Mouse (Mus musculus) mature B cell (primary cell): ENCODE data around the gene Sgo2a.
"Not testable (repeated sequence)": the region's sequence is repeated elsewhere in the genome, so short reads cannot be mapped to it uniquely, and the experiment has no call there.

Experiments used
- in situ Hi-C: fragments of 300-500 bp; cut with MboI; formaldehyde crosslinking; loops from 2 replicates; pipeline ENCODE4 v1.14.3; 2019

The Sgo2a gene

DNA sequence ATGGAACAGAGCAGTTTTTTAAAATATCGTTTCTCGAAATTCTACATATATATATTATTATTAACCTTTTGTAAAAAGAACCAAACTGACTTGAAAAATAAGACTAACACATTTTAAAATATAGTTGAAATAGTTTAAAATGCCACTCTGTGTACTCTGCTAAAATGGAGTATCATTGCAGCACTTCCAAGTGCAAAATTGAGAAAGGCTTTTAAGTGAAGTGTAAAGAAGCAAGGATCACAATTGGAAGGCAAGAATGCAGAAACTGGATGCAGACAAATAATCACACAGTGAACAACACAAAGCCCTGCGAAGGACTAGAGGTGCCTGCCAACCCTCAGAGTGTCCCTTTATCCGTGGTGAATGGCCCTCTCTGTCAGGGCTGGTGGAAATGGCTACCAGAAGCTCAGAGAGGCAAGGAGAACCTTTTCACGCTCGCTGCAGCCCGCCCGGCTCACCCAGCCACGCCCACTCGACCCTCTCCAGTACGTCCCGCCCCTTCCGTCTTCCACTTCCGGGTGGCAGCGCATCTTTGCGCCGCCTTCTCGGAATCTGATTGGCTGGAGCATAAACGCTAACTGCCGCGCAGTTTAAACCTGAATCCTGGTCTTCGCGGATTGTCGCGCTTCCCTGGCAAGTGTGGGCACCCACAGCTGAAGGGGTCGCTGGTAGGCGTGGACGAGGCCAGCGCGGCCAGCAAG is at the start of gene Sgo2a:
TSS of gene Sgo2a (plus strand) at position 540 of the 701 bp plus-strand sequence.
- in situ Hi-C loops = no loop called here

DNA sequence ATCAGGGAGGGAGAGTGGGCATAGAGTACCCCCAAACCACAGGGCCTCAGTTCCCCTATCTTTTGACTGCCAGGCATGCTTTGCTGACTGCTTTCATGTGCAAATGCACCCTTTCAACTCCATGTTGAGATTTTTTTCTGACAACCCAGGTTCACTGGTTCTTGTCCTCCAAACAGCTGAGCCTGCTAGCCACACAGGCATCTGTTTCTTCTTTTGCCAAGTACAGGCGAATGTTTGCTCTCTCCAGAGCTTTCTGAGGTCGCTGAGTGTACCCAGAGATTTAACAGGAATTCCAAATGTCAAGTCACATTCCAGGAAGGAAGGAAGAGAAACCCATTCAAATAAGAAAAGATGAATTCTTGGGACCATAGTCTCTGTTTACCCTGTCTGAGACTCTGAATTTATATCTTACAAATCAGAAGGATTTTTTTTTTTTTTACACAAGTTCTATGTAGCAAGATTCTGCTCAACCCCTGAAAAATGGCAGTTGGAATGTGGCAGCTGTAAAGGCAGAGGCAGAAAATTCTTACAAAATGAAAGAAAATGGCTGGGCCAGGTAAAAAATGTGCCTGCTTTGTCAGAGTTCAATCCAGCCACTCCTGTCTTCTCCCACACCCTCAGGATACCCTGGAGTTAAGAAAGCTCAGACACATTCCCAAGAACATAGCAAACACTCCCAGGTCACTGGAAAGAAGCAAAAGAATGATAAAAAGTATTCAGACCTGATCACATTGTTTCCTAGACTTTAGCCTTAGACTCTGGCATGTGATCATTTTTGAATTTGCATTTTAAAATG is 48.0 kb upstream of the Sgo2a start:
- in situ Hi-C loops = no loop called here

DNA sequence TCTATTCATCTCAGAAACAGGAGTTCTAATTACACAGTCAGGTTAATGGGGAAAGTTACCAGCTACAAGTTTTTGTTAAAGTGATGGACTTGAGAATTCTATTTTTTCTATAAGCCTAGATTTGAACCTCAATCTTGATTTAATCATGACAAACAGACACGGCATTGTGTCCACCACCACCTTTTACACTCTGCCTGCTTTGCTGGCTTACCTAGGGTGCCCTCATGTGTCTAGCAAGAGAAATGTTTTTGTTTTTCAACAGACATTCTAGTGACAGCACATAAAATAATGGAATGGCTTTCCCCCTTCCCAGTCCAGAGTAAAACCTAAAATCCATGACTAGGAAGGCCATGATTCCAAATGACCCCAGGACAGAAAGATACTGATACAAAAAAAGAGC is 46.6 kb upstream of the Sgo2a start:
- in situ Hi-C loops = no loop called here

GRCm38 (mm10) chr1:57949716-57950115 is 46.1 kb upstream of the Sgo2a start:
- in situ Hi-C loops = no loop called here

GRCm38 (mm10) chr1:57952509-57952908 is 43.3 kb upstream of the Sgo2a start:
- in situ Hi-C loops = no loop called here

DNA sequence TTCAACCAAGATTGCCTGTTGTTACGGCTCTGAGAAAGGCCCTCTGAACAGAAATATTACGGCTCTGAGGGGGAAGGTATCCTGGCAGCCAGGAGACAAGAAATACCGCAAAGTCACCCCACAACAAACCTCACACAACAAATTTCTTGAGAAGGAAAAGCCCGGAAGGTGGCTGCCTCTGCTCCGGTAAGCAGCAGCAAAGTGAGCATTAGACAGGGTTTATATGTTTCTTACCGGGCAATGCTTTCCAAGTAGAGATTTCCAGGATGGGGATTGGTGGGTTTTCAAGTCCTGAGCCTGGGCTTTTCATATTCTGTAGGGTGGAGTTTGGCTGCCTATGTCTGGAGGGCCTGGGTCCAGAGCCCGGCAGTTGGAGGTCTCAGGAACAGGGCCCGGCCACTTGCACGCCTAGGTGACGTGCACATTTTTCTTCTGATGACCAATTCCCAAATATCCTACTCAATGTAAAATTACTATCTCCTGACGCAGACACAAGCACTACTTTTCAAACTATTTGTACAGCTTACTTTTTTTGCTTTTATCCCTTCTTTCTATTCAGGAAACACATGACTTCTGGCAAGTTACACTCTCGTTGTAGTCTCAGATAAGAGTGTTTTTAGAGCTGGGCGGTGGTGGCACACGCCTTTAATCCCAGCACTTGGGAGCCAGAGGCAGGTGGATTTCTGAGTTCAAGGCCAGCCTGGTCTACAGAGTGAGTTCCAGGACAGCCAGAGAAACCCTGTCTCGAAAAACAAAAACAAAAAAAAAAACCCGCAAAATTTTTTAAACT is 42.0 kb upstream of the Sgo2a start:
- in situ Hi-C loops = no loop called here

GRCm38 (mm10) chr1:57954376-57954765 is 41.4 kb upstream of the Sgo2a start:
- in situ Hi-C loops = no loop called here

DNA sequence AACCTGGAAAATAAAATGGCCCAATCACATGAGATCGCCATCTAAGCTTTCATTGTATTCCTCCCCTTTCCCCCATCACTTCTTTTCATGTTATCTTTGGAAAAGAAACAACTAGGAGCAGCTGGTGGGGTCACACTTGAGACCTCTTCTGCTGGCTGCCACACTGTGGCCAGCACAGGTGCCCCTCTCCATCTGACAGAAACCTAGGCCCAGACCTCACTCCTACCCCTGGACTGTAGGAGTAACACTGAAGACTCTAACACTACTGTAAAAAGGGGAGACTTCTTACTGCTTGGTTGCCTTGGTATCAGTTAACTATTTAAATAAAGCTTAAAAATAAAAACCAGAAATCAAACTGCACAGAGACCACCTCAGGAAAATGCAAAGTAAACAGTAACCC is 40.0 kb upstream of the Sgo2a start:
- in situ Hi-C loops = no loop called here

DNA sequence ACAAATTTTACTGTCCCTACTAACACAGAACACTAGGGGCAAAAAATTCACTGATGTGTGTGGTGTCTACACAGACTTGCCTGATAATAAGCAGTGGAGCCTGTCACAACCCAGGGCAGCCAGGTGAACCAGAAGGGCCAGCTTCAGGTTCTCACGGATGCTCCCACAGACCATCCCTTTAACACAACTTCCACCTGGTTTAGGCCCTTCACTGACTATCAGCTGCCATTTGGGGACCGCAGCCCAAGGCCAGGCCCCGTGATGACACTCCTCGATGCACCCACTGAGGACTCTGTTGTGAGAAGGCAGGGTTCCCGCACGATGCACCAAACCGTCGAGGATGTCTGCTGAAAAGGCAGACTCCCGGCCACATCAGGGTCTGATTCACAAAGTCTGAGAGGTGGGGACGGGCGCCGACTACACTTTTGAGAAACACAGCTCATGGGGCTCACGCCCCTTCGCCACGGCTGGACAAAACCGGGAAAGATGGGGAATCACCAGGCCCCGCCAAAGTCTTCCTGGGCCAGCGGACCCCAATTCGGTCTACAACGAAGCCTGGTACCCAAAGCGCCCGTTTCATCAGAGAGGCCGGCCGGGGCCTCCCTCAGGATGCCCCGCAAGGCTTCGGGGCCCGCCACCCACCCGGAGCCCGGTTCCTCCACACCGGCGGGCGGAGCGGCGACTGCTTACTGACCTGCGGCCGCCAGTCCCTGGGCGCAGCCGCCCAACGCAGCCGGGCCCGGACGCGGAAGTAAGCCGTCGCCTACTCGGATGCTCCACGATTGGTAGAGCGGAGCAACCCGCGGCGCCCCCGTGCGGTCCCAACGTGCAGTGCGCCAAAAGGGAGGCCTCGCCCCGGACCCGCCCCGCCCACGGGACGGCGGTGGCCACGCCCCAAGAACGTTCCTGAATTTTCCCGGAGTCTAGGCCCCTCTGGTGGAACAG is 26.2 kb upstream of the Sgo2a start:
- in situ Hi-C loops = no loop called here

DNA sequence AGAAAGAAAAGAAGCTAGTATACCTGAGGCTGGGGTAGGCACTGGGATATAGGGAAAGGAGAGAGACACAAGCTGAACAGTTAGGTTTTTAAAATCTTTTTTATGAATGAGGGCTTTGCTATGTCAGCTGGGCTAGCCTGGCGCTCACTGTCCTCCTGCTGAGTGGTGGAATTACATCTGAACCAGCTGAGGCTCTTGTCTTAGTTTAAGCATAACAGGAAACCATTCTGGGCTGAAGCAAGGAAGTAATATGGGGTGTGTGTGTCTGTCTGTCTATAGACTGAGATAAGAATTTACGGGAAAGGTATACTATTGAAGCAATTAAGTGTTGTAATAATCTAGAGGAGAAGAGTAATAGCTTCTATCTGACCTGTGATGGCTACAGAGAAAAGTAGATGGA is 24.2 kb upstream of the Sgo2a start:
- in situ Hi-C loops = no loop called here

DNA sequence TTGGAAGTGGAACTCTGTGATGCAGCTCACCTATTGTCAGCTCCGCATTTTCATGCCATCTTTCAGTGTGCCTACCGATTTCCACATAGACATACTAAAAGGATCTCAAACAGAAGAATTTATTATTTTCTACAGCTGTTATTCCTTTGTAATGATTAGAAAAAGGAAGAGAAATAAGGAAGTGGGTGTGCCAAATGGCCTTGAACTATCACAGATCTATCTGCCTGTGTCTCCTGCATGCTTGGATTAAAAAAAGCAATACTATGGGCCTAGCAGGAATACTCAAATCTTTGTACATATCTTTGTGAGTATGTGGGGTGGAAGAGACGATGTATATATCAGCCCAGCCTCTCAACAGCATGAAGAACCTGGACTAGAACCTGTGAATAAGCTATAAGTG is 18.9 kb upstream of the Sgo2a start:
- in situ Hi-C loops = no loop called here

DNA sequence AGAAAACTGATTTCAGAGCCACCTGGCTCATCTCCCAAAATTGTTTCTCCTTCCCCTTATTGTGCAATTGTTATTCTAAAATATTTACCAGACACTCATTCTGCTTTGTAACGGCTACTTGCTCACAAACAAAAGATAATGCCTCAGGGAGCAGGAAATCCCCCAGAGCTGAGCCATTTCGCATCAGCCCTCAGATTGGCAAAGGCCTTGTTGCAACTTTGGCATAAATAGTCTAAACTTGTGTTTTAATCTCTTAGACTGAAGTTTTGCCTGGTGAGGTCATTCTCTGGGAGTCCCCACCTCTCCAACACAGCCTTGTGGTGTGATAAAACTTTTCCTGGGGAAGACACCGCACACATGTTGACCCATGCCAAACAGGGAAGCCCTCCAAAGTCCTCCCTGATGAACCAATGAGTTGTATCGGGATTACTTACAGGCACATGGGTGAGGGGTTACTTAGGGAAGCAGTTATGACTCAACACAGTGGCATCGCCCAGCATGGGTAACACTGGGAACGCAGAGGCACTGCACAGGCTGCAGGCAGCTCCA is 6.6 kb upstream of the Sgo2a start:
- in situ Hi-C loops = no loop called here

DNA sequence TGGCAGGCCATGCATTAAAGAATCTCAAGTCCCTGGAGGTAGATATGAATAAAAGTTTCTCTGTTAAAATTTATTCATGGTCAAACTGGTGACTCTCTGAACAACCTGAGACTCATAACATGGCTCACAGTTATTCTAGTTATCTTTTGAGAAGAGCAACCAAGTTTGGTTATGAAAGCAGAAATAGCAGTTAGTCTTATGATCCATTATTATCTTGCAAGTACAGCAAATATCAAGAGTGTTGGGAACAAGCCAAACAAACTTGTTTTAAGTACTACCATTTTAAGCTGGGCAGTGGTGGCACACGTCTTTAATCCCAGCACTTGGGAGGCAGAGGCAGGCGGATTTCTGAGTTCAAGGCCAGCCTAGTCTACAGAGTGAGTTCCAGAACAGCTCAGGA is 4.5 kb upstream of the Sgo2a start:
- in situ Hi-C loops = no loop called here

GRCm38 (mm10) chr1:57996133-57996615 is 403 bp downstream of the Sgo2a start:
- in situ Hi-C loops = no loop called here

- in situ Hi-C loops = no loop called here
These were observed 2.4 kb downstream of the Sgo2a start for GRCm38 (mm10) chr1:57998146-57998545.

- in situ Hi-C loops = not testable (repeated sequence)
These were observed 10.6 kb downstream of the Sgo2a start for GRCm38 (mm10) chr1:58006388-58006787.

GRCm38 (mm10) chr1:58018856-58019255 is 23.1 kb downstream of the Sgo2a start, which contains the start of gene Kctd18:
TSS of gene Kctd18 (minus strand) at chr1:58018956.
- in situ Hi-C loops = no loop called here

GRCm38 (mm10) chr1:58027707-58028106 is 31.9 kb downstream of the Sgo2a start:
- in situ Hi-C loops = loop anchor here (25.0 kb wide), 1 partner anchor 590 kb away; no protein-coding TSS in a partner anchor

- in situ Hi-C loops = loop anchor here (25.0 kb wide), 1 partner anchor 592 kb away; no protein-coding TSS in a partner anchor
These were observed 33.9 kb downstream of the Sgo2a start, which contains the start of gene Aox1 for GRCm38 (mm10) chr1:58029636-58030117. TSS of gene Aox1 (plus strand) at chr1:58029931.

GRCm38 (mm10) chr1:58030156-58030871 is 34.5 kb downstream of the Sgo2a start:
- in situ Hi-C loops = loop anchor here (25.0 kb wide), 1 partner anchor 593 kb away; no protein-coding TSS in a partner anchor
